17 mouse cellular contexts compared by ENCODE assay signal in the genomic region with DNA sequence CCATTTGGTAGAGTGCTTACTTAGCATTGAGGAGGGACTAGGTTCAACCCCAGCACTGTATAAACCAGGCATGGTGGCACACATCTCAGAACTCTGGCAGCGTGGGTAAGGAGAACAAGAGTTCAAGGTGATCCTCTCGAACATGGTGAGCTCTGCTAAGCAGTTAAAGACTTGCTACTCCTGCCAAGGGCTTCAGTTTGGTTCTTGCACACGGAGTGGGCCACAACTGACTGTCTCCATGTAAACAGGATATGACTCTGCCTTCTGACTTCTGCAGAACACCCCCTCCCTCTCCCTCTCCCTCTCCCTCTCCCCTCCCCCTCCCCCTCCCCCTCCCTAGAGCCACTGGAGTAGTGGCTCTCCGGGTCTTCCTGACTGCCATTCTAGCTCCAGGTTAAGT.
DNase-seq lines count a peak whose midpoint lies in the region; ATAC-seq and TF ChIP-seq lines count a peak whose summit lies in the region.
"Had no signal": no experiment of that assay in that cellular context is flagged by ENCODE, and none has a peak within 500 bp of the region (broad histone marks: within the 10 kb centered on the region; RNA-seq: fewer than 3 reads in every experiment).

No protein-coding gene starts in this region.

- H3K4me2 ChIP-seq in hindbrain, embryonic 11.5 days (replicated peaks; ENCODE audit: low read depth, low read length), result no peak overlapping the region
- H3K4me2 ChIP-seq in hindbrain, postnatal 0 days (ENCODE audit: low read depth, low read length), result no peak overlapping the region
- no peak overlapping the region for H3K4me2 ChIP-seq in neural tube, embryonic 11.5 days (ENCODE audit: low read depth)
- no peak overlapping the region for H3K4me2 ChIP-seq in neural tube, embryonic 15.5 days
- H3K4me2 ChIP-seq in midbrain, embryonic 14.5 days (ENCODE audit: low read length), result no peak overlapping the region
- H3K4me2 ChIP-seq: forebrain, embryonic 12.5 days; heart, embryonic 15.5 days; kidney, embryonic 15.5 days; neural tube, embryonic 12.5 days had no signal

- no peak for DNase-seq in hindbrain, embryonic 11.5 days (ENCODE audit: low spot score)
- DNase-seq in hindbrain, postnatal 0 days (ENCODE audit: low spot score), result no peak
- DNase-seq in neural tube, embryonic 11.5 days (ENCODE audit: low spot score), result peak; percentile 6
- no peak for DNase-seq in midbrain, embryonic 14.5 days
- no peak for DNase-seq in cerebellum, adult 9-10 months
- DNase-seq in natural killer cell, adult 2 months (ENCODE audit: low spot score in 2 of 2), result no peak
- no peak for DNase-seq in lung, postnatal 4 days
- DNase-seq: adrenal gland, adult 8-10 months; cerebellum, adult 9-11 months; embryo, embryonic 11 days; heart, adult 18-20 months; lung, adult 18-20 months had no signal

- H3K36me3 ChIP-seq in hindbrain, embryonic 11.5 days (ENCODE audit: control insufficient read depth, insufficient read depth, low read length), result no peaks in the 10 kb centered on the region
- no peaks in the 10 kb centered on the region for H3K36me3 ChIP-seq in hindbrain, postnatal 0 days (ENCODE audit: insufficient read depth, low read length)
- H3K36me3 ChIP-seq in neural tube, embryonic 11.5 days (ENCODE audit: control insufficient read depth, insufficient read depth, low read length), result no peaks in the 10 kb centered on the region
- H3K36me3 ChIP-seq in neural tube, embryonic 15.5 days, result no peaks in the 10 kb centered on the region
- H3K36me3 ChIP-seq in midbrain, embryonic 14.5 days (ENCODE audit: control insufficient read depth, insufficient read depth, low read length), result no peaks in the 10 kb centered on the region
- H3K36me3 ChIP-seq: forebrain, embryonic 12.5 days; heart, embryonic 15.5 days; kidney, embryonic 15.5 days; neural tube, embryonic 12.5 days had no signal

- H3K27ac ChIP-seq in hindbrain, embryonic 11.5 days (ENCODE audit: low read depth, low read length), result peak overlapping the region; percentile 76; the same call in 1 of the 2 replicates
- H3K27ac ChIP-seq in hindbrain, postnatal 0 days, result no peak overlapping the region
- peak overlapping the region; percentile 11; the same call in 1 of the 2 replicates for H3K27ac ChIP-seq in neural tube, embryonic 11.5 days (ENCODE audit: low read depth, low read length)
- no peak overlapping the region for H3K27ac ChIP-seq in neural tube, embryonic 15.5 days (replicated peaks)
- H3K27ac ChIP-seq in midbrain, embryonic 14.5 days (replicated peaks; ENCODE audit: low read depth, low read length), result peak overlapping the region; percentile 80
- H3K27ac ChIP-seq: heart, embryonic 15.5 days; kidney, embryonic 15.5 days had no signal

- ATAC-seq in hindbrain, embryonic 11.5 days (ENCODE audit: low FRiP score), result no peak
- no peak for ATAC-seq in hindbrain, postnatal 0 days
- no peak for ATAC-seq in neural tube, embryonic 11.5 days (ENCODE audit: insufficient read depth, low FRiP score, low TSS enrichment)
- no peak for ATAC-seq in neural tube, embryonic 15.5 days (ENCODE audit: low FRiP score)
- ATAC-seq in midbrain, embryonic 14.5 days (ENCODE audit: low FRiP score, low TSS enrichment), result no peak

- no peaks in the 10 kb centered on the region for H3K9me3 ChIP-seq in hindbrain, embryonic 11.5 days (ENCODE audit: control insufficient read depth, low read length)
- H3K9me3 ChIP-seq in hindbrain, postnatal 0 days (ENCODE audit: low read length), result no peaks in the 10 kb centered on the region
- no peaks in the 10 kb centered on the region for H3K9me3 ChIP-seq in neural tube, embryonic 11.5 days (ENCODE audit: control insufficient read depth, low read length)
- no peaks in the 10 kb centered on the region for H3K9me3 ChIP-seq in neural tube, embryonic 15.5 days (replicated peaks)
- H3K9me3 ChIP-seq in midbrain, embryonic 14.5 days (ENCODE audit: control insufficient read depth, low read length), result no peaks in the 10 kb centered on the region
- H3K9me3 ChIP-seq: forebrain, embryonic 12.5 days; heart, embryonic 15.5 days; kidney, embryonic 15.5 days; neural tube, embryonic 12.5 days had no signal

- no peak overlapping the region for H3K9ac ChIP-seq in hindbrain, embryonic 11.5 days (ENCODE audit: low read depth, low read length)
- H3K9ac ChIP-seq in hindbrain, postnatal 0 days (replicated peaks; ENCODE audit: low read length), result no peak overlapping the region
- H3K9ac ChIP-seq in neural tube, embryonic 11.5 days (ENCODE audit: low read length), result no peak overlapping the region
- H3K9ac ChIP-seq in neural tube, embryonic 15.5 days (replicated peaks), result no peak overlapping the region
- H3K9ac ChIP-seq in midbrain, embryonic 14.5 days (replicated peaks; ENCODE audit: low read length), result no peak overlapping the region
- H3K9ac ChIP-seq: forebrain, embryonic 12.5 days; heart, embryonic 15.5 days; kidney, embryonic 15.5 days; neural tube, embryonic 12.5 days had no signal

- no peak for TF ChIP-seq CTCF in hindbrain, postnatal 0 days (IDR thresholded peaks at IDR 0.05; ENCODE audit: low read depth)

- H3K4me3 ChIP-seq in hindbrain, embryonic 11.5 days (ENCODE audit: low read depth, low read length), result no peak overlapping the region
- H3K4me3 ChIP-seq in hindbrain, postnatal 0 days (ENCODE audit: low read length), result no peak overlapping the region
- H3K4me3 ChIP-seq in neural tube, embryonic 11.5 days (ENCODE audit: low read depth, low read length), result no peak overlapping the region
- no peak overlapping the region for H3K4me3 ChIP-seq in neural tube, embryonic 15.5 days (replicated peaks)
- no peak overlapping the region for H3K4me3 ChIP-seq in midbrain, embryonic 14.5 days (replicated peaks; ENCODE audit: low read depth, low read length)
- H3K4me3 ChIP-seq: forebrain, embryonic 12.5 days; heart, embryonic 15.5 days; kidney, embryonic 15.5 days; neural tube, embryonic 12.5 days had no signal

- 61% methylated on average over 4 of the region's 4 CpGs for WGBS in hindbrain, embryonic 11.5 days
- WGBS in hindbrain, postnatal 0 days, result 61% methylated on average over 4 of the region's 4 CpGs
- WGBS in neural tube, embryonic 11.5 days, result 75% methylated on average over 3 of the region's 4 CpGs
- WGBS in neural tube, embryonic 15.5 days, result 61% methylated on average over 4 of the region's 4 CpGs
- WGBS in midbrain, embryonic 14.5 days, result 73% methylated on average over 4 of the region's 4 CpGs

- H3K4me1 ChIP-seq in hindbrain, embryonic 11.5 days (replicated peaks; ENCODE audit: control insufficient read depth, insufficient read depth, low read length), result no peaks in the 10 kb centered on the region; the same call in 1 of the 2 replicates
- H3K4me1 ChIP-seq in hindbrain, postnatal 0 days (ENCODE audit: insufficient read depth, low read length), result peaks cover 16% of the 10 kb centered on the region
- H3K4me1 ChIP-seq in neural tube, embryonic 11.5 days (ENCODE audit: control insufficient read depth, insufficient read depth, low read length), result peaks cover 16% of the 10 kb centered on the region; the same call in 1 of the 2 replicates
- peaks cover 24% of the 10 kb centered on the region for H3K4me1 ChIP-seq in neural tube, embryonic 15.5 days
- H3K4me1 ChIP-seq in midbrain, embryonic 14.5 days (ENCODE audit: control insufficient read depth, insufficient read depth, low read length), result peaks cover 27% of the 10 kb centered on the region

- H3K27me3 ChIP-seq in hindbrain, embryonic 11.5 days (ENCODE audit: control insufficient read depth, insufficient read depth, low read length), result no peaks in the 10 kb centered on the region
- no peaks in the 10 kb centered on the region for H3K27me3 ChIP-seq in hindbrain, postnatal 0 days (ENCODE audit: insufficient read depth, low read length)
- no peaks in the 10 kb centered on the region for H3K27me3 ChIP-seq in neural tube, embryonic 11.5 days (ENCODE audit: control insufficient read depth, insufficient read depth, low read length)
- H3K27me3 ChIP-seq in neural tube, embryonic 15.5 days (replicated peaks), result no peaks in the 10 kb centered on the region
- no peaks in the 10 kb centered on the region for H3K27me3 ChIP-seq in midbrain, embryonic 14.5 days (ENCODE audit: control insufficient read depth, insufficient read depth, low read length)
- H3K27me3 ChIP-seq: forebrain, embryonic 12.5 days; heart, embryonic 15.5 days; kidney, embryonic 15.5 days; neural tube, embryonic 12.5 days had no signal

Comparison
In these comparisons a context has a peak if more than half of its experiments do, and no peak if none do; other contexts are left out.
1. H3K27ac ChIP-seq: peak in hindbrain, embryonic 11.5 days (single experiment), neural tube, embryonic 11.5 days (single experiment) and midbrain, embryonic 14.5 days (single experiment); none in hindbrain, postnatal 0 days (single experiment) and neural tube, embryonic 15.5 days (single experiment).